Mouse (Mus musculus): Measurements from ENCODE around the gene Hcrtr1. TPM values are rescaled to one million over a fixed set of nuclear protein-coding genes. Genes with fewer than 3 reads are reported as not detected.

Hcrtr1 gene
- 1 to 10 TPM; 1.4 to 2.0 (median 1.9) TPM for total RNA-seq (2022)

DNA sequence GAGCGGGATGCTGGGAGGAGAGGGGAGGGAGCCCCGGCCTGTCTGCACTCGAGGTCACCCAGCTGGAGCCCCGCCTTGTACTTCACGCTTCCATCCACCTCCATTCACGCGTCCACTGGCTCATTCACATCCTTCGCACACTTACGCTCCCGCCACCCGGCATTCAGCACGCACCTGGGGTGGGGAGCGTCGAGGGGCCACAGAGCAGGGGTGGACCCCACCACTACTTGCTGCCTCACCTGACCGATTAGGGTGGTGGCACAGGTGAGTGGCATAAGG lies at the start of gene Hcrtr1:
TSS of gene Hcrtr1 (minus strand) at position 146 of the 279 bp plus-strand sequence.
- no peak for DNase-seq (ENCODE audit: low spot score in 2 of 2)

DNA sequence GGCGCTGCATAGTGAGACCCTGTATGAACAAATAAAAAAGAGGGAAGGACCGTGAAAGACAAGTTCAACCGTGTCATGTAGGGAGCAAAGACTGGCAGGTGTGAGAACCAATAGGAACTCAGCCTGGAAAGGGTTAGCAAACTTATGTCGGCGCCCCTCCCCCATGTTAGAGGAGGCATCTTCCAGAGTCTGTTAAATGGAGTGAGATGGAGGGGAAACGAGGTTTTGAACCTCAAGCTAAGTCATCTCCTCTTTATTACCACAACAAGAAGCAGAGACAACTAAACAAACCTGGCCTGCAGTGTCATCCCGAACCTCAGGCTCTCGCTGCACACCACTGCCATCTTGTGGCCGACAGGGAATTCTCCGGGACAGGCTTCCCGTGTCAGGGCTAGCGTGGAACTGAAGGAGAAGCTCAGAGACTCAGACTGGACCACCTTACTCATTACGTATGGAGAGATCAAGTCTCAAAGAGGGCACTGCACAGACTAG lies 49.7 kb upstream of the Hcrtr1 start:
- peak; percentile 31 to 60 for DNase-seq (ENCODE audit: low spot score in 2 of 2)

DNA sequence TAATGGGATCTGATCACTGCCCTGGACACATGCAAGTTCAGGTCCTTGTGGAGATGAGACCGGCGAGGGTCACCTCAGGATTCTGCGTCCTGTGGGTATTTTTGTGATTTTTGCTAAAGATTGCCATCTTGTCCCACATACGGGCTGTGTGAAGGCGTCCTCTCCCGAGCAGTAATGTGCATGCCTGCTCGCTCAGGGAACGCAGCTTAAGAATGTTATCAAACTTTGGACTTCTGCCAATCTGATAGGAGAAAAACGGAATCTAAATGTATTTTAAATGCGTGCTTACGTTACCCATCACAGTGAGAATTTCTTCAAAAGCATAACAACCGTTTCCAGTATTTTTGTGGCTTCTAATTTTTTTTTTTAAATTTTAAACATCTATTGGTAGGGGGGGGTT lies 47.7 kb upstream of the Hcrtr1 start:
- DNase-seq (ENCODE audit: low spot score in 2 of 2): no peak

DNA sequence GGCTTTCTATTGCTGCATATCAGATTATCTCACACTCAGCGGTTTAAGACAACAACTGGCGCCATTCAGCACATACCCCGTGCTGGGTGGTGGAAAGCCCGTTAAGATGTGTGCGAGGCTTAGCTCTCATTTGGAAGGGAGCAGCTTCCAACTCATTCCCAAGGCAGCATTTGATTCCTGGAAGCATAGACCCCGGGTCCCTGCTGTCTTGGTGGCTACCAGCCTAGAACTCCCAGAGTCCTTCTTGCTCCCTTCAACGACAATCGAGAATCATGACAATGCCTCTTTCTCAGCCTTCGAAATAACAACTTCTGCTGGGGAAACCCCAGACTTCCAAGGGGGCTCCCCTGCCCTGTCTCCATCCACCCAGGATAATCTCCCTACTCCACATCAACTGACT lies 47.3 kb upstream of the Hcrtr1 start:
- no peak for DNase-seq (ENCODE audit: low spot score in 2 of 2)

DNA sequence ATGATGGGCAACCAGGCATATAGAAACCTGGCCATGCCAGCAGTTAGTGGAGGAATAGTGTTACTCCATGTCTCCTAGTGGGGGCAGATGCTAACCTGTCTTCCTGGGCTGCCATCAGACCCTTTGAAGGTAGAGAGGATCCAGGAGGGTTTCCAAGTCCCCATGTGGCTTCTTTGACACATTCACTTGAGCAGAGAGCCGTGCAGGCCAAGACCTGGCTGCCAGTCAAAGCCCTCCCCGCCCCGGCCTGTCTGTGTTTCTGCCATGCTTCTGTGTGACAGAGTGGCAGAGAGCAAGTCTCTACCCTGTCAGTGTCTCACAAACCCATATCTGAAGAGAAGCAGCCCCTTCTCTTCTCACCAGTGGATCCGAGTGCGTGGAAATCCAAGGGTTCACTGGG lies 44.7 kb upstream of the Hcrtr1 start:
- DNase-seq (ENCODE audit: low spot score in 2 of 2): no peak

DNA sequence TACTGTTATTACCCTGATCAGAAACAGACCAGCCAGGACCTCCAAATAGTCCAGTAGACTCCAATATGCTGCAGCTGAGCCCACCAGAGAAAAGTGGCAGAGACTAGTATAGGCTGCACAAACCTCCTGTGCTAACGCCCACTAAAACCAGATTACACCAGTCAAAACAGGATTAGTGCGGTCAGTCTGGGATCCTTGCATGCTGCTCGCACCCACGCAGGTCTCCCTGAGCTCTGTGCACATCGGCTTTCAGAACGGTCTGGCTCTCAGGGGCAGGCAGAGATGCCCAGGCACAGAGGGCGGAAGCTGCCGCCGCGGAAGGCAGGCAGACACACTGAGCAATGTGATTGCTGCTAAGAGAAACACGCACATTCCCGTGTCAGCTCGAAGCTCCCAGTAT lies 43.9 kb upstream of the Hcrtr1 start:
- no peak for DNase-seq (ENCODE audit: low spot score in 2 of 2)

DNA sequence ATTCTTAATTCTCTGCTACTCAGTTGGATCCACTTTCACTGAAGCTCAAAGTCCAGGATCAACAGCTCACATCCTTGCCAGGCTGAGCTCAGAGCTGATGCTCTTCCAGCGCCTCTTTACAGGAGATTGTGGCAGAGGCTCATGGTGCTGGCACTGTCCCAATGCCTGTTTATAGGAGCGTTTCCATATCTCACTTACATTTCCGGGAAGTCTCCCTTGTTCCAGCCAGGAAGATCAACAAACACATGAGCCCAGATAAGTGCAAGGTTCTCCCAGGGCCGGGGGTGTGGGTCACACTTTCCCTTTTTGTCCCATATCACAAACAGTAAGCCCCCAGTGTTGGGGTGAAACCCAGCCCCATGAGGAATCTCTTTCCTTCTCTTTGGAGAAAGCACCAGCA lies 42.7 kb upstream of the Hcrtr1 start:
- DNase-seq (ENCODE audit: low spot score in 2 of 2): no peak

DNA sequence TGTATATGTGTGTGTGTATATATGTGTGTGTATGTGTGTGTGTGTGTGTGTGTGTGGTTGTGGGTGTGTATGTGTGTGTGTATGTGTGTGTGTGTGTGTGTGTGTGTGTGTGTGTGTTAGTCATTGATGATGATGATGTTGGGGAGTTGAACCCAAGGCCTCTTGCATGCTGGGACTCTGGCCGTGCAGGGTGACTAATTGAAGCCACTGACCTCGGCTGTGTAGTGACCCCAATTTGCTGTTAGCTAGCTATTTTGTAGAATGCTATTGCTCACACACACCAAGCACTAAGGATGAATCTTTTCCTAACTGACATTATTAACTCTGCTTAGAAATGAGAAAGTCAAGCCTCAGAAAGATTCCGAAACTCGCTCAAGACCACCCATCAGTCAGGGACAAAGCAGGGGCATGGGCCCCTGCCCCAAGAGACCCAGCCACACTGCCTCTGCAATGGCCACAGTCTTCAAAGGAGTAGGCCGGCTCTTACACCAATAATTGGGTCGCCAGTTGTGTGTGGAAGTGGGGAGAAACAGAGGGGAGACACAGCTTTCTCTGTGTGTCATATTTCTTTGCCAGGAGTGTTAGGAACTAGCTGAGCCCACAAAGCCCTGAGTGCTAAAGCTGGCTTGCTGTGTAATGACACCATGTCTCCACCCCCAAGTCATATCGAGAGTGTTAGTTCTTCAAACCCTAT lies 41.9 kb upstream of the Hcrtr1 start:
- DNase-seq (ENCODE audit: low spot score in 2 of 2): no peak

DNA sequence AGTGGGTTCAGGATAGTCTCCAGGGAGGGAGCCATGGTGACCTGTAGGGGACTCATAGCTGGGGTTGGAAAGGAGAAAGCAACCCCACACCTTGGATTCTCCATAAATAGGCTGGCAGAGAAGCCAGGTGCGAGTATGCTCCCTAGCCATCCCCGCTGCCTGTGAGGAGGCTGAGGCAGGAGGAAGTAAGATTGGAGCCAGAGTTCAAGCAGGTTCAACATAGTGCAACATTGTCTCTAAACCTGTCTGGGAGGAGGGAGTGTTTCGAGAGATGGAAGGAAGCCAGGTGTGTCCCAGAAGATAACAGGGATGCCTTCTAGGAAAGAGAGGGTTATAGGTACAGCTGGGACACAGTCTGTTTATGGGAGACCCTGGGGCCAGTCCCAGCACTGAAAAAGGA lies 40.7 kb upstream of the Hcrtr1 start:
- no peak for DNase-seq (ENCODE audit: low spot score in 2 of 2)

DNA sequence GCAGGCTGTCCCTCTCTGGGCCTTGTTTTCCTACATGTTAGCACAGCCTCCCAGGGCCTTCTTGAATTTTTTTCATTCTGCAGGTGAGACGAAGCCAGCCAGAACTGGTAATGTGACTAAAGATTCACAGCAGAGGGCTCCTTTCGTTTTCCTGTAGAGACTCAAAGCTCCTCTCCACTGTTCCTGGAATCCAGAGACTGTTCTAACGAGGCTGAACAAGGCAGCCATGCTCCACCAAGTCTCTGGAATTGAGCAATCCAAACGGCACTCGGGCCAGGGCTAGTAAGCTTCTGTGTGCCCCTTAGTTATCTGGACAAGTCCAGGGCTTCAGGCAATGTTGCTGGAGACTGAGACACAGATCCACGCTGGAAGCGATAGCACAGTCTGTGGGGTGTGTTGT lies 38.4 kb upstream of the Hcrtr1 start:
- DNase-seq (ENCODE audit: low spot score in 2 of 2): no peak

DNA sequence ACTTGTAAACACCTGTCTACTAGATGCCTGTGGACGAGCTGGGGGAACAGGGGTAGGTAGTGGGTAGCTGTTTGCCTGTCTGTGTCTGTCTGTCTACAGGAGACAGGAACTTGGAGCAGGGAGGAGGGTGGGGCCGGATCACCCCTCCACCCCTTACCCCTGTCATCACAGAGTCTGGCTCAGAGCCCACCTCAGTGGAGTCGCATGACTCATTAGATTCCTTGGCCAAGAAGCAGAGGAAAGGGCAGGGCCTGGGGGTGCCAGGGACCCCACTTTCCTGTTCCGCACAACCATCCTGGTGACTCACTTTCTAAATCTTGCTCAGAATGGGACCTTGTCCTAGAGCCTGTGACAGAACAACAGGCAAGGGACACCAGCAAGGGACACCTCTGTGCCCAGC lies 37.9 kb upstream of the Hcrtr1 start:
- no peak for DNase-seq (ENCODE audit: low spot score in 2 of 2)

DNA sequence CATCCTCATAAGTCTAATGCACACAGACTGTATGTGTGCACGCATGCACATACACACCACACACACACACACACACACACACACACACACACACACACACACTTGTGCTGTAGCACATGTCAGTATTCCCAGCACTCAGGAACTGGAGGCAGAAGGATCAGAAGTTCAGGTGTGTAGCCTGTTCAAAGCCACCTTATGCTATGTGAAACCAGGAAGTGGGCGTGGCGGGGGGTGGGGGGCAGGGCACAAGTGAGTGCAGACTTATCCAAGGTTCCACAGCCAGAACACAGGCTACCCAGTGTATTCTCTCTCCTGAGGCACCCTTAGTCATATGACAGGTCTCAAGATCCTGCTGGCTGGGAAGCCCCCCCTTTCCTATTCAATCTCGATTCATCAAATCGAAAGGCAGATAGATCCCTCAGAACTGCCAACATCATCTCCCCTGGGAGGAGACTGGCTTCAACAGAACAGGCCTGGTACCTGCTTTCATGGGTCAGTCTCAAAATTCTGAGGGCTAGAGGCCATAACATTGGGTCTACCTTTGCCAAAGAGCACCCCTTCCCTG lies 37.1 kb upstream of the Hcrtr1 start:
- DNase-seq (ENCODE audit: low spot score in 2 of 2): no peak

DNA sequence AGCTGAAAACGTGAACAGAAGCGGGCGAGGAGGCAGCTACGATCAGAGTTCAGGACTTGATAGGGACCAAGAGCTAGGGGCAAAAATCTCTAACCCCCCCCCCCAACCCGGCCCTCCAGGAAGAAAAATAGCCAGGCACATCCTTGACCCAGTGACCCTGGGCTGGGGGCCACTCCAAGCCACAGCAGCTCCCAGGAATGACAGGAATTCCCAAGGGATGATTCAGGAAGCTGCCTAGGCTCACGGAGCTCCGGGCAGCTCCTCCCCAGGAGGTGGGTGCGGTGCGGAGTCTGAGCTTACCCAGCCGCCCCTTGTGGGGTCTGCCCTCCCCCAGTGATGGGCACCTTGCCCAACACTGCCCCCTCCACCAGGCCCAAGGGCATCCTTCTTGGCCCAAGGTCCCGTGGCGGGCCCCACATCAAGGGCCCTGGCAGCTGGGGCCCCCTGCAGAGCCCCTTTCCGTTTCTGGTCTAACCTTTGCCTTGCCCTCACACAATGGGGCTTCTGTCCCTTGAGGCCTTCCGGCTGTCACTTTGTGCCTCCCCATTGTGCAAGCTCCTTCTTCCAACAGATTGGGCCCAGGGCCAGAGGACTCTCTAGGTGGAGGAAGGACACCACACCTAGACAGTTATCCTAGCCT lies 36.0 kb upstream of the Hcrtr1 start, which contains the start of gene Tinagl1:
TSS of gene Tinagl1 (minus strand) at position 51 of the 640 bp plus-strand sequence.
- DNase-seq (ENCODE audit: low spot score in 2 of 2): no peak

DNA sequence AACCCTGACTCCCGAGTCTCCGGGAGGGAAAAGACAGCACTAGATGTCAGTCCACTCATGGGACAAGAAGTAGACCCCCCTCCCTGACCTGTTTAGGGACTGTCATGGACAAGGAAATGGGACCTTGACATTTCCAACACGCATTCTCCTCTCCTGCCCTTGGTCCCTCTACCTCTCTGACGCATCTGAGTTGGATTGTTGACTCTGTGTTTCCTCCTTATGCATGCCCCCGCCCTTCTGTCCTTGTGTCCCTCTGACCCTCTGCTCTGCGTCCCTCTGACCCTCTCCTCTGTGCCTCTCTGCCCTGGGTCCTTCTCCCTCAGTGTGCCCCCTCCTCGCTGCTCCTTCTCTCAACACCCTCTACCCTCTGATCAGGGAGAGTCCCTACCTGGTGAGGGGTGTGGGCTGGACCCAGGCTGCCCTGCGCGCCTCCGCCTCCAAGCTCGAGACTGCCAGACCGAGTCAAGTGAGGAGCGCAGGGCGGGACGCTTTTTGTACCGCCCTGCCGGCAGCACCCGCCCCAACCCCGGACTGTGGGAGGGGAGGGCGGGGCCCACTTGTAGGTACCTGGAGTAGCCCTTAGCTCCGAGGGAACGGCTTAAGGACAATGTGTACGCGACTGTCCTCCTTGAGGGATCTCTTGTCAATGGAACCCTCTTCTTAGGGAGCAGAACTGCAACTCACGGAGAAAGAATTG lies 35.3 kb upstream of the Hcrtr1 start:
- DNase-seq (ENCODE audit: low spot score in 2 of 2): no peak

DNA sequence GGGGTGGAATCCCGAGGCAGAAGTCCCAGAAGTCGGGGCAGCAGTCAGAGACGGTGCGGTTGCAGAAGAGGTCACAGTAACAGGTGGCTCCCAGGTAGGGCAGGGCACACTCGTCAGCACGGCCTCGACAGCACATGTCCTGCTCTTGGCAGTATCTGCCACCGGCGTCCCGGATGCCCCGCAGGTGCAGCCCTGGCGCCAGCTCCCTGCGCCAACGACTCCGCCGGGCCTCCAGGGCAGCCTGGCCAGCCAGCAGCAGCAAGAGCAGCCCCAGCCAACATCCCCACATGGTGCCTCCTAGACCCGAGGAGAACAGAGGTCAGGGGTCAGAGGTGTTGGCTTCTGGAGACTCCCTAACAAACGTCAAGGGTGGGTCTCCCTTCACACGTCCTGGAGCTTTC lies 34.8 kb upstream of the Hcrtr1 start:
- no peak for DNase-seq (ENCODE audit: low spot score in 2 of 2)

DNA sequence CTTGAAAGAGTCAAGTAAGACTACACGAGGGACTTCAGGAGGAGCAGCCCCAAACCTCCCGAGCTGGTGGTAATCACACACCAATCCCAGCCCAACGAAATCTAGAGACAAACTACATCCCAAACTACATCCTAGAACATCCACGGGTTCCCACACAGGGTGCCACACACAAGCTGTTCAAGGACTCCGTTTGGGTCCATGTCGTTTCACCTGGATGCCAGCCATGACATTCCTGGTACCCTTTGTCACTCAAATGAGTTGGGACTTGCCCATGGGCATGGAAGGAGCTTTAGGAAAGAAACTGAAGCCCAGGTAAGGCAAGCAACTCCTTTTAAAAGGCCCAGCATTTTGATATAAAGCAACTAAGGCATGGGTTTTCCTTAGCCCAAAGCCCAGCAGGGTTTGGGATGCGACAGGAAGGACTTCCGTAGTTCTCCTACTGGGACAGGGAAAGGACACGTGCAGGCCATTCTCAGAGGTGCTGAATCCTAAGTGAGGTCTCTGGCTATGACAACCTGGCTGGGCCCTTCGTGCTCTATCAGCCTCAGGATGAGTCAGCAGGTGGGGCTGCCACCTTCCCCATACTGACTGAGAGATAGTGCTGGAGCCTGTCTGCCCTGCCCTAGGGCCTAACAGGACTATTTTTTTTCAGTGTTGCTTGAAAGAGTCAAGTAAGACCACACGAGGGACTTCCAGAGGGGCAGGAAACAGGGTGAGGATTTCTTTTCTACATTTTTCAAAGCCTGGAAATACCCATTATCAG lies 34.1 kb upstream of the Hcrtr1 start:
- no peak for DNase-seq (ENCODE audit: low spot score in 2 of 2)

DNA sequence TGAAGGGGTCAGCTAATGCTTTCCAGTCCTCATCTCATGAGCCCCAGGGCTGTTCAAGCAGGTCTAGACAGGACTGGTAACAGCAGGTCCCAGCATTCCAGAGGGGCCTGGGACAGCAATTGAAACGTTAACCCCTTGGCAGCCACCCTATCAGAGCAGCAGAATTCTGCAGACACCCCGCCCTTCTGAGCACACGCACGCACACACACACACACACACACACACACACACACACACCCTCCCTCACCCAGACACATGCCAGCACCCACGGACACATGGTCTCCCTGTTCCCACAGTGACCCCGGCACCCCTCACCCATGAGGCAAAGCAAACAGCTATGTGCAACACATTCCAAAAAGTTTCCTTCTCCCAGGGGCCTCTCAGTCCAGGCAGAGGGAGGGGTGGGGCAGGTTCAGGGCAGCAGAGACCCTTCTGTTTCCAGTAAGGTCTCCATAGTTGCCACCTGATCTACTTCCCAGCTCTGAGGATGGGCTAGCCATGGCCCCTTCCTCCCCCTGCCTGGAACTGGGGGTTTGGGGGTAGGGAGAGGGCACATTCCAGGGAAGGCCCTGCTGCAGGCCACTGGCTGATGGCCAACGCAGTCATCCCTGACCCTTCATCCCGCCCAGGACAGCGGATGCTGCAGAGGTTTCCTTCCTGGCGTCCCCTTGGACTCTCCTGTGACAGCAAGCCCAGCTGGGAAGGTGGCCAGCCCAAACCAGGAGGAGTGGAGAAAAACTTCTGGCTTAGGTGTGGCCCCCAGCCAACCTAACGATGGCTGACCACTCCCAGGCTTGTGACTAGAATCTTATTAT lies 33.0 kb upstream of the Hcrtr1 start:
- DNase-seq (ENCODE audit: low spot score in 2 of 2): no peak

DNA sequence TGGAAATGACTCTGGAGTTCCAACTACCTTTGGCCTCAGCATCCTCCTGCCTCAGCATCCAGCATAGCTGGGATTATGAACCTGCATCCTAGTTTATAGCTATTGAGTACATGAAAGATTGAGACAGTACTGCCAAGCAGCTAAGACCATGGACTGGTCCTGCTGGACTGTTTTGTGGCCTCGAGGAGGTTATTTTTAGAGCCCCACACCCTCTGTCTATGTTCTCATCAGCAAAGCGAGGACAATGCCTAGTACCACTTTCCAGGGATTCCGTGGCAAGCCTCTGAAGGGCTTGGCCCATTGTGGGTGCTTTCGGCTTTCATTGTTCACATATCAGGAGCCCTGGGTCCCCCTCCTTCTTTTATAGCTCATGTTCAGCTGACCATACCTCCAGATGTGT lies 31.2 kb upstream of the Hcrtr1 start:
- DNase-seq (ENCODE audit: low spot score in 2 of 2): no peak

DNA sequence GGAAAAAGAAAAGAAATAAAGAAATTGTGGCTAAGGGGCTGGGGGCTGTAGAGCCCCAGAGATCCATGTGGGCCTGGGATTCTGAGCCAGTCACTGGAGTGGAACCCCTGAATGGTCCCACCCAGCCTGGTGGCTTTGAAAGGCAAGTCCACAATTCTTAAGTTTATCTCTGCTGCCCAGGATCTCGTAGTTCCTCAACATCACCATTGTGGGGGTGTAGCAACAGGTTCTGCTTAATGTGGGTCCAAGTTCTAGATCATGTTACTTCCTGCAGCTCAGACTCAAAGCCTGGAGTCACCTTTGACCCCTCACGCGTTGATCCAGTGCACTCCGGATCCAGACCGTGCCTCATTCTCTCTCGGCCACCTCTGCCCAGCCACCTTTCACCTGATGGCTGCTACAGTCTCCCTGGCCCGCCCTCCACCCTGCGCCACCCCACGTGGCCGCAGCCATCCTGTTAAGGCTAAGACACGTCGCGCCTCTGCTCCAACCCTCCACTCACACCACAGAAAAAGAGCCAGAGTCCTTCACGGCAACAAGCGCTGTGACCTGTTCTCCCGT lies 30.3 kb upstream of the Hcrtr1 start:
- no peak for DNase-seq (ENCODE audit: low spot score in 2 of 2)
